Mouse (Mus musculus) right cerebral cortex, postnatal 10 days (tissue): Measurements from ENCODE around the gene Rpe.
"Not testable (repeated sequence)": the region's sequence is repeated elsewhere in the genome, so short reads cannot be mapped to it uniquely, and the experiment has no call there.

Experiments used
- DNase-seq, 2 experiments: peaks; one replicate each; pipeline ENCODE4 v3.0.0; 2021; ENCODE audit warnings: low spot score in 2 of 2

The Rpe gene

GRCm38 (mm10) chr1:66700693-66701575 lies at the start of gene Rpe:
Gene Rpe, plus strand, starts transcription at chr1:66700831.
- peak; percentile 95 to 96 for DNase-seq

GRCm38 (mm10) chr1:66655119-66655746 lies 45.4 kb upstream of the Rpe start:
- DNase-seq = peak; percentile 60 to 73

GRCm38 (mm10) chr1:66655747-66656119 lies 44.9 kb upstream of the Rpe start:
- no peak for DNase-seq

GRCm38 (mm10) chr1:66671475-66671874 lies 29.2 kb upstream of the Rpe start:
- DNase-seq = no peak

- DNase-seq = no peak
These were observed 27.8 kb upstream of the Rpe start for GRCm38 (mm10) chr1:66672812-66673211.

GRCm38 (mm10) chr1:66677928-66678327 lies 22.7 kb upstream of the Rpe start:
- DNase-seq = no peak

GRCm38 (mm10) chr1:66678662-66679061 lies 22.0 kb upstream of the Rpe start:
- no peak for DNase-seq

- no peak for DNase-seq
These were observed 17.7 kb upstream of the Rpe start for GRCm38 (mm10) chr1:66682974-66683373.

- no peak for DNase-seq
These were observed 8.9 kb upstream of the Rpe start for GRCm38 (mm10) chr1:66691772-66692171.

- no peak for DNase-seq
These were observed 8.3 kb upstream of the Rpe start for GRCm38 (mm10) chr1:66692308-66692707.

- DNase-seq = peak; percentile 28 to 34
These were observed 7.7 kb upstream of the Rpe start for GRCm38 (mm10) chr1:66692780-66693392.

- DNase-seq = no peak
These were observed 6.4 kb upstream of the Rpe start for GRCm38 (mm10) chr1:66694266-66694665.

GRCm38 (mm10) chr1:66695296-66695695 lies 5.3 kb upstream of the Rpe start:
- no peak for DNase-seq

- DNase-seq = not testable (repeated sequence)
These were observed 1.0 kb upstream of the Rpe start for GRCm38 (mm10) chr1:66699630-66700029.

- no peak for DNase-seq
These were observed 410 bp upstream of the Rpe start for GRCm38 (mm10) chr1:66700149-66700692.

GRCm38 (mm10) chr1:66701576-66701940 lies 927 bp downstream of the Rpe start:
- no peak for DNase-seq

GRCm38 (mm10) chr1:66702623-66703345 lies 2.2 kb downstream of the Rpe start:
- DNase-seq = no peak

- no peak for DNase-seq
These were observed 3.9 kb downstream of the Rpe start for GRCm38 (mm10) chr1:66704523-66704922.

- DNase-seq = no peak
These were observed 12.2 kb downstream of the Rpe start for GRCm38 (mm10) chr1:66712859-66713258.

- DNase-seq = no peak
These were observed 29.9 kb downstream of the Rpe start for GRCm38 (mm10) chr1:66730581-66730980.

- DNase-seq = no peak
These were observed 68.1 kb downstream of the Rpe start for GRCm38 (mm10) chr1:66768764-66769163.
